8 mouse cellular contexts compared by ENCODE assay signal in the genomic region with DNA sequence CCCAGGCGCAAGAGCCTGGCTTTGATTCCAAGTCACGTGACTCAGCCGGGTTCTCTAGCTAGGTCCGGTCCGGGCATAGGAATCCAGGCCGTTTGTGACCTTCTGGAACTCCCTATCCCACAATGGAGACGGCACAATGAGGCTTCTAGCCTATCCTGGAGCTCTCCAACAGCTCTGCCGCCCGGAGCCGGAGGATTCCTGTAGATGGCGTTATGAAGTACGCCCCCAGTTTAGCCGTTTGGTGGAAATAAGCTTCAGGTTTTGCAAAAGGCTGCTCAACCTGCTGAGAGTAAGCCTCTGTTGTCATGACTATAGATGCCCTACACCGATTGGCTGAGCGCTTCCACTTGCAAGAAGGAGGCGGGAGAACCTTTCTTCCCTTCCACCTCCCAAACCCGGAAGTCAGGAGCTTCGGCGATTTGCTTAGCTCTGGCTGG. TPM values are rescaled to one million over a fixed set of nuclear protein-coding genes. Genes with fewer than 3 reads are reported as not detected.
DNase-seq lines count a peak whose midpoint lies in the region; ATAC-seq and TF ChIP-seq lines count a peak whose summit lies in the region.

A gene (minus strand): TSS at position 252 of the 437 bp plus-strand sequence.

- no peaks in the 10 kb centered on the region for H3K4me1 ChIP-seq in ES-Bruce4 (ENCODE audit: control insufficient read depth, insufficient read depth, low read length)
- peaks cover 5% of the 10 kb centered on the region; the same call in 1 of the 2 replicates for H3K4me1 ChIP-seq in forebrain, embryonic 14.5 days (ENCODE audit: control insufficient read depth, insufficient read depth, low read length)
- H3K4me1 ChIP-seq in liver, embryonic 14.5 days (replicated peaks; ENCODE audit: control insufficient read depth in 2 of 2, insufficient read depth in 2 of 2, low read length in 1 of 2), result peaks cover 3 to 16% of the 10 kb centered on the region in 2 experiments; a peak in 3 of 4 replicates

- no peak for TF ChIP-seq EP300 in ES-Bruce4 (IDR thresholded peaks at IDR 0.05; ENCODE audit: insufficient read depth, low read depth, low read length)
- TF ChIP-seq EP300 in liver, embryonic 14.5 days (IDR thresholded peaks at IDR 0.05; ENCODE audit: low read depth), result no peak

- H3K4me2 ChIP-seq in forebrain, embryonic 14.5 days (ENCODE audit: low read length), result peak within 1 kb of the TSS; percentile 63
- H3K4me2 ChIP-seq in liver, embryonic 14.5 days (ENCODE audit: low read depth), result peak within 1 kb of the TSS; percentile 82

- H3K27me3 ChIP-seq in ES-Bruce4 (ENCODE audit: control insufficient read depth, insufficient read depth, low read length, poor library complexity, severe bottlenecking), result no peaks in the 10 kb centered on the region
- no peaks in the 10 kb centered on the region for H3K27me3 ChIP-seq in forebrain, embryonic 14.5 days (replicated peaks; ENCODE audit: control insufficient read depth, insufficient read depth, low read length)
- H3K27me3 ChIP-seq in liver, embryonic 14.5 days (ENCODE audit: control insufficient read depth, insufficient read depth, low read length), result no peaks in the 10 kb centered on the region

- intact Hi-C loops in heart, postnatal 14 days (cut with DNase I), result no loop called here

- peak within 1 kb of the TSS; percentile 70; the same call in 1 of the 2 replicates for H3K27ac ChIP-seq in ES-Bruce4 (ENCODE audit: insufficient read depth, low read length)
- H3K27ac ChIP-seq in forebrain, embryonic 14.5 days (ENCODE audit: low read depth, low read length), result peak within 1 kb of the TSS; percentile 27; the same call in 1 of the 2 replicates
- H3K27ac ChIP-seq in liver, embryonic 14.5 days, result no peak within 1 kb of the TSS

- H3K36me3 ChIP-seq in ES-Bruce4 (ENCODE audit: control insufficient read depth, insufficient read depth, low read length, poor library complexity, severe bottlenecking), result peaks cover 12% of the 10 kb centered on the region
- peaks cover 16% of the 10 kb centered on the region; the same call in 1 of the 2 replicates for H3K36me3 ChIP-seq in forebrain, embryonic 14.5 days (ENCODE audit: control insufficient read depth, insufficient read depth, low read length)
- peaks cover 5% of the 10 kb centered on the region; the same call in 1 of the 2 replicates for H3K36me3 ChIP-seq in liver, embryonic 14.5 days (replicated peaks; ENCODE audit: control insufficient read depth, insufficient read depth, low read depth)

- H3K9me3 ChIP-seq in ES-Bruce4 (replicated peaks; ENCODE audit: control insufficient read depth, insufficient read depth, low read length, poor library complexity, severe bottlenecking), result no peaks in the 10 kb centered on the region
- no peaks in the 10 kb centered on the region for H3K9me3 ChIP-seq in forebrain, embryonic 14.5 days (replicated peaks; ENCODE audit: control insufficient read depth, low read length)
- H3K9me3 ChIP-seq in liver, embryonic 14.5 days (ENCODE audit: control insufficient read depth, low read length), result no peaks in the 10 kb centered on the region

- peak; percentile 98 for ATAC-seq in forebrain, embryonic 14.5 days
- peak; percentile 86 for ATAC-seq in liver, embryonic 14.5 days (ENCODE audit: insufficient read depth)

- peak; percentile 72 for DNase-seq in cerebellum, adult 11 months
- DNase-seq in forebrain, embryonic 14.5 days (ENCODE audit: low spot score), result peak; percentile 93
- DNase-seq in heart, postnatal 14 days, result peak; percentile 49 to 66
- DNase-seq in kidney, postnatal 4 days, result peak; percentile 70 to 83
- peak; percentile 61 to 76 (median 67) for DNase-seq in liver, embryonic 14.5 days (ENCODE audit: low read depth in 3 of 3, low spot score in 3 of 3)
- DNase-seq in neural tube, embryonic 10.5 days (ENCODE audit: extremely low spot score, low spot score), result peak; percentile 69
- DNase-seq in thymus, adult 18-20 months, result peak; percentile 58 to 71

- peak within 1 kb of the TSS; percentile 13; the same call in 1 of the 2 replicates for H3K9ac ChIP-seq in ES-Bruce4 (ENCODE audit: low read depth, poor library complexity, severe bottlenecking)
- peak within 1 kb of the TSS; percentile 48 for H3K9ac ChIP-seq in forebrain, embryonic 14.5 days (ENCODE audit: low read length)
- H3K9ac ChIP-seq in liver, embryonic 14.5 days (replicated peaks), result peak within 1 kb of the TSS; percentile 39; the same call in 1 of the 2 replicates

- 2% methylated on average over 19 of the region's 19 CpGs for WGBS in forebrain, embryonic 14.5 days
- WGBS in liver, embryonic 14.5 days (ENCODE audit: insufficient replicate concordance), result 4% methylated on average over 19 of the region's 19 CpGs

- TF ChIP-seq CTCF in ES-Bruce4 (IDR thresholded peaks at IDR 0.05; ENCODE audit: low read depth, low read length), result peak; percentile 9
- no peak for TF ChIP-seq CTCF in liver, embryonic 14.5 days (IDR thresholded peaks at IDR 0.05; ENCODE audit: low read depth)

- peak within 1 kb of the TSS; percentile 51 for H3K4me3 ChIP-seq in ES-Bruce4 (ENCODE audit: low read depth, low read length)
- peak within 1 kb of the TSS; percentile 34 for H3K4me3 ChIP-seq in forebrain, embryonic 14.5 days (ENCODE audit: low read depth, low read length)
- peak within 1 kb of the TSS; percentile 48 to 50 for H3K4me3 ChIP-seq in liver, embryonic 14.5 days (ENCODE audit: insufficient read depth in 1 of 2, low read depth in 2 of 2, low read length in 2 of 2)

- no peak for TF ChIP-seq POLR2A in ES-Bruce4 (IDR thresholded peaks at IDR 0.05; ENCODE audit: insufficient read depth, low read length)

RNA-seq across cellular contexts. Expression of the gene that starts here (rescaled TPM):
- polyA plus RNA-seq in ES-Bruce4 (2011; ENCODE audit: insufficient read depth, insufficient read length, low read depth, missing spikeins), result 0.88 and 1.1 TPM in 2 replicates
- polyA plus RNA-seq in forebrain, embryonic 14.5 days (2014; fragmentation: Nextera tagmentation; extraction: Ambion mirVana), result 1.4 and 1.6 TPM in 2 replicates
- total RNA-seq in heart, postnatal 14 days (2021), result under 1 TPM; 0.56 to 0.76 TPM
- 0.09 and 0.11 TPM in 2 replicates for polyA plus RNA-seq in liver, embryonic 14.5 days (2012; rRNA removed)
- polyA plus RNA-seq in liver, embryonic 14.5 days (2014; fragmentation: Nextera tagmentation; extraction: Ambion mirVana), result 0.06 TPM in 1 of 2 replicates, not detected in the other

Comparison
In these comparisons a context has a peak if more than half of its experiments do, and no peak if none do; other contexts are left out.
1. Peak in DNase-seq in heart, postnatal 14 days; RNA of the gene not detected or under 1 TPM.
2. Peak in DNase-seq, ATAC-seq, H3K4me3 ChIP-seq, H3K9ac ChIP-seq and H3K4me2 ChIP-seq in liver, embryonic 14.5 days; RNA of the gene not detected or under 1 TPM.